In the genomic region with DNA sequence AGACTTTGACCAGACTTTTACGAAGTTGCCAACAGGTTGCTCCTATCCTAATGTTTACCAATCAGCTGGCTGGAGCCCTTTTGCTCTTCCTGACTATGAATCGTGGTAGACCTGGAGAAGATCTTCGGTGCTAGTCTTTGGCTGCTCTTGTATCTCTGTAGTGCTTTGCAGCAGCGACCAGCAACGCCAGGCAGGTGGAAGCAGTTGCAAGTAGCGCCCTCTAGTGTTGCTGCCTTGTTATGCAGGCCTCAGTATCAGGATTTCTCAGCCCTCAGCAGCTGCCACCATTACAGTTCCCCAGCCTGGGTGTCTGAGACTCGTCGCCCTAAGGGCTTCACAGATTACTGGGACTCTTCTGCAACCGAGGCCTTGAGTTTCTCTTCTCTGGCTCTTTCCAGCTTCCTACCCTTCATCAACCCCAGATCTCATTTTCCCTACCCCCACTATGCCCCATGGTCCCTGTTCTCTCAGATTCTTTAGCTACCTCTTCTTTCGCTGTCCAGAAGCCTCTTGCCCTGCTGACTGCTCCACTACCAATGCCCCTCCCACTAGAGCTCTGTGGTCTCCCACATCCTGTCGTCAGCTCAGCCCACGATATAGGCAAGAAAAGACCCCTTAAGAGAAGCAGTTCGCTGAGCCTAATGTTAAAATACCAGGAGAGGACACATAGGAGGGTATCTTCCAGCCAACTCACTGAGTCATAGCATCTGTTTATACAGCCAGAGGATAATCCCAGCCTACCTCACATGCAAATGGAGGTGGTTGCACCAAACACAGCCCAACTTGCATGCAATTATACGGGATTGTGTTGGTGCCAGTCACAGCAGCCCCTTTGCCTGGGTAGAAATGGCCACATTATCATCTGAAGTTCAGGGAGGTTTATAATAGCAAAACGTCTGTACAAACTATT, we compare ENCODE assay signal across 8 mouse cellular contexts.
DNase-seq lines count a peak whose midpoint lies in the region; ATAC-seq and TF ChIP-seq lines count a peak whose summit lies in the region.

No protein-coding gene starts in this region.

- no peak for ATAC-seq in CD4-positive, CD25-positive, alpha-beta regulatory T cell, adult 4 months
- ATAC-seq in inflammation-experienced regulatory T-cells, adult 6 months: peak; percentile 32
- peak; percentile 43; the same call in 1 of the 2 replicates for ATAC-seq in liver, embryonic 13.5 days (ENCODE audit: low read depth)

- TF ChIP-seq POLR2A in small intestine, adult 2 months (IDR thresholded peaks at IDR 0.05; ENCODE audit: low read depth, low read length): no peak

- no peaks in the 10 kb centered on the region for H3K36me3 ChIP-seq in liver, embryonic 13.5 days
- no peaks in the 10 kb centered on the region for H3K36me3 ChIP-seq in small intestine, adult 2 months (ENCODE audit: control insufficient read depth, insufficient read depth, low read length)

- no peak overlapping the region for H3K9ac ChIP-seq in liver, embryonic 13.5 days

- peak; percentile 66; the same call in 1 of the 2 replicates for TF ChIP-seq CTCF in small intestine, adult 2 months (IDR thresholded peaks at IDR 0.05; ENCODE audit: extremely low read depth, insufficient read length, insufficient replicate concordance, low read depth, low read length)

- peaks cover 5% of the 10 kb centered on the region for H3K4me1 ChIP-seq in liver, embryonic 13.5 days (replicated peaks)
- 0 out of 2 replicates have a peak, but pooled peaks cover 3% of the 10 kb centered on the region for H3K4me1 ChIP-seq in small intestine, adult 2 months (ENCODE audit: control insufficient read depth, insufficient read depth, insufficient read length, low read length)

- H3K9me3 ChIP-seq in liver, embryonic 13.5 days (replicated peaks): no peaks in the 10 kb centered on the region

- no peak overlapping the region for H3K27ac ChIP-seq in liver, embryonic 13.5 days
- H3K27ac ChIP-seq in small intestine, adult 2 months (ENCODE audit: insufficient read depth, low read depth, low read length): no peak overlapping the region

- no peak overlapping the region for H3K4me3 ChIP-seq in liver, embryonic 13.5 days (replicated peaks)
- no peak overlapping the region for H3K4me3 ChIP-seq in small intestine, adult 2 months (ENCODE audit: low read depth, low read length)

- 19% methylated on average over 15 of the region's 15 CpGs for WGBS in liver, embryonic 13.5 days (ENCODE audit: insufficient replicate concordance)
- WGBS in small intestine, adult 2 months: 46% methylated on average over 15 of the region's 15 CpGs

- no peak overlapping the region for H3K4me2 ChIP-seq in liver, embryonic 13.5 days

- DNase-seq in CD4-positive, CD25-positive, alpha-beta regulatory T cell, adult 2 months (ENCODE audit: low read depth, low spot score): peak; percentile 50
- peak; percentile 49 to 70 for DNase-seq in right cerebral cortex, adult 2 months (ENCODE audit: low spot score in 2 of 2)
- DNase-seq in right cerebral cortex, postnatal 36 days (ENCODE audit: low spot score in 2 of 2): no peak
- DNase-seq in embryo, embryonic 10 days (ENCODE audit: low spot score): peak; percentile 87
- peak; percentile 6 for DNase-seq in liver, embryonic 13.5 days

- no peaks in the 10 kb centered on the region for H3K27me3 ChIP-seq in liver, embryonic 13.5 days
- no peaks in the 10 kb centered on the region for H3K27me3 ChIP-seq in small intestine, adult 2 months (ENCODE audit: control insufficient read depth, insufficient read depth, low read length)

Comparison
In these comparisons a context has a peak if more than half of its experiments do, and no peak if none do; other contexts are left out.
1. DNase-seq: peak in CD4-positive, CD25-positive, alpha-beta regulatory T cell, adult 2 months (single experiment), right cerebral cortex, adult 2 months (2 of 2), embryo, embryonic 10 days (single experiment) and liver, embryonic 13.5 days (single experiment); none in right cerebral cortex, postnatal 36 days (0 of 2).